Mouse (Mus musculus) MEL-GATA-1-ER (cell line): ENCODE results near the gene Lrrc25.

ENCODE experiments used
- DNase-seq: peaks from one replicate; pipeline ENCODE4 v3.0.0-alpha.2; 2012; ENCODE audit warnings: low read depth; ENCODE audit errors: extremely low read depth

The Lrrc25 gene

DNA sequence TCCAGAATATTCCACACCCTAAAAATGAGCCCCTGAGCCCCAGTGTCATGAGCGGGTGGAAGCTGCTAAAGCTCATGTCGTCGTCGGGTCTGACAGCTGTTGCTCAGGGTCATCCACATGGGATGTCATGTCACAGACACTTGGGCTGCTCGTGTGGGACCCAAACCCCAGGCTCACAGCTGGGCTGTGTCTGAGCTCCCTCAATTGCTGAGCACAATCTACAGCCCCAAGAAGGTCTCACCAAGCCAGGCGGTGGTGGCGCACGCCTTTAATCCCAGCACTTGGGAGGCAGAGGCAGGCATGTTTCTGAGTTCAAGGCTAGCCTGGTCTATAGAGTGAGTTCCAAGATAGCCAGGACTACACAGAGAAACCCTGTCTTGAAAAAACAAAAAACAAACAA, 674 bp upstream of the Lrrc25 start:
- no peak for DNase-seq

DNA sequence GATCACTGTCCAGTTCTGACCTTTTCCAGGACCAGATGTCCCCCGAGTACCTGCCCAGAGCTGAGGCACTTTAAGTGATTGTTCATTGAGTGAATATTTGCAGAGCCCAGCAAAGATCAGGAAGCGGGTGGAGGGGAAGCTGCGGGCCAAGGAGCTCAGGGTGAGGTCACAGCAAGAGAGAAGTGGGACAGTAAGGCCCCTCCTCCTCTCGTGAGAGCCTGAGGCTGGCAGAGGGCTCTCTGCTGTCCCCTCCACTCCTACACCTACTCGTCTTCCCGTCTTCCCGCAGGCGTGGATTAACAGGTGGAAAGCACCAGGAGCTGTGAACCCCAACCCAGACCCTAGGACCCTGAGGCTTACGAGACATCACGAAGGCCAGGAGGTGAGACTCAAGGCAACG, 690 bp downstream of the Lrrc25 start:
- DNase-seq = no peak

DNA sequence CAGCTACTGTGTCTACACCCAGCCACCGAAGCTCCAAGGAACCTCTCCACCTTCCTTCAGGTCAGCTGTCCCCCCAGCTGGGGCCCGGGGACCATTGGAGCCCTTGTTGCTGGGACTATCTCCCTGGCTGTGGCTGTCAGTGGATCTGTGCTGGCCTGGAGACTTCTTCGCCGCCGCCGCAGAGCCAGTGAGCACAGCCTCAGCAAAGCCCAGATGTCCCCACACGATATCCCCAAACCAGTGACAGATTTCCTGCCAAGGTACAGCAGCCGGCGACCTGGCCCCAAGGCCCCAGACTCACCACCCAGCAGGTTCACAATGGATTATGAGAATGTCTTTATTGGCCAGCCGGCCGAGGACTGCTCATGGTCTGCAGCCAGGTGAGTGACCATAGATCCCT, 2.0 kb downstream of the Lrrc25 start:
- DNase-seq = no peak

DNA sequence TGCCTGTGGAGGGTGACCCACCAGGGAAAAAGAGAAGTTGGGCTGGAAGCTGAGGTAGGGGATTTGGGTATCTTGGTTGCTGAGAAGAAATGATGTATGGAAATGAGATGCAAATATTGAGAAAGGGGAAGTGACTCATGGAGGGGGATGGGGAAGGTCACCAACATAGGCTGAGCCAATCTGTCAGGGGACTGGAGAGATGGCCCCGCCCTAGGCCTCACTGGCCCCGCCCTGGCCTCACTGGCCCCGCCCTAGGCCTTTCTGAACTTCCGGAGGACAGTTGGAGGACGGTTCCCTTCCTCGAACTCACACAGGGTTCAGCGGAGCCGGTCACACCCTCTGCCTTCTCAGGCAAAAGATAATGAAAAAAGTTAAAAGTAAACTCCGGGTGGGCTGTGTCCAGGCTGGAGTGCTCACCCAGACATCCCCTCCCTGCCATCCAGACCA, 3.0 kb downstream of the Lrrc25 start:
- peak; percentile 99 for DNase-seq

DNA sequence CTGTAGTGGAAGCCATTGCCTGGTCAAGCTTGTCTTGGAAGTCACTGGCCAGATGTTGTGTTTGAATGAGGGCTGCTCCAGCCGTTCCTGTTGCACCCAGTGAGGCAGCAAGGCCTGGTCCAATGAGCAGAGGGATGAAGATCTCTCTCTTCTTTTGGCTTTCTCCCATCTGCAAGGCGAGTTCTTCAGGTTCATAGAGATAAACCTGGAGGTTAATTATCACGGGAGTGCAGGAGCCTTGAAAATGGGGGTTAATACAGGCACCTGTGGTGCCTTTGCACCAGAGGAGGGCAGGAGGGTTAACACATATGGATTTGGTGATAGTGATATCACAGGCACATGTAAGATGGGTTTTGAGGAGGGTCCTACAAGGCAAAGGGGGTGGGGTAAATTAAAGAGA, 6.3 kb downstream of the Lrrc25 start:
- DNase-seq = no peak

DNA sequence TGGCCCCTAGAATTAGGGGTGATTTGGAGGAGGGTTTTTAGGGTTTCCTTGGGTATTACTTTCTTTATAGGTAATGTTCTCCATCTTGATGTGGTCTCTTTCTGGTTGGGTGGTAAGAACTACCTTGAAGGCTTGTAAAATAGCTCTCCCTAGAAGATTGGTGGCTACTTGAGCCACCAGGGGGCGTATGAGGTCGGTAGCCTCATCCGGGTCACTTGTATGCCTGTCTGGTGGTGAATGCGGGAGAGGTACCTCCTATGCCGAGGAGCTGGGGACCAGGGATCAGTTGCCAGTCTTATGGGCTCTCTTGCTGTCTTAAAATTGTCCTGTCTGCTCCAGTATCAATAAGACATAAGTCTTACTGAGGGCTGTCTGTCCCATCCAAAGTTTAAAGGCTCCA, 9.1 kb downstream of the Lrrc25 start:
- no peak for DNase-seq

DNA sequence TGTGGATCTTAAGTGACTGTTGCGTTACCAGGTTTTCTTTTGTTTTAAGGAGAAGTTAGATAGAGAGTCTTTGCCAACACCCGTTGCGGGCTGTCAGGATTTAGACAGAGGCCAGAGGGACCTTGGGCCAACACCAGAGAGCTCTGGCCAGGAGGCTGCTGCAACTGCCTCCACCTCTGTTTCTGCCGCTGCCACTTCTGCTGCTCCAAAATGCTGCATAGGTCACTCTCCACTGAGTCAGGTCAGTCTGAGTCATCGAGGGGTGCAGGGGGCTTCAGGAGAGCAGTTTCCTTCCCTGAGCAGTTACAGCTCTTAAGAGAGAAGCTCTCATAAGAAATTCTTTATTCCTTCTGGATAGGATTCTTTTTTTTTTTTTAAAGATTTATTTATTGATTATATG, 11.1 kb downstream of the Lrrc25 start:
- DNase-seq = no peak

DNA sequence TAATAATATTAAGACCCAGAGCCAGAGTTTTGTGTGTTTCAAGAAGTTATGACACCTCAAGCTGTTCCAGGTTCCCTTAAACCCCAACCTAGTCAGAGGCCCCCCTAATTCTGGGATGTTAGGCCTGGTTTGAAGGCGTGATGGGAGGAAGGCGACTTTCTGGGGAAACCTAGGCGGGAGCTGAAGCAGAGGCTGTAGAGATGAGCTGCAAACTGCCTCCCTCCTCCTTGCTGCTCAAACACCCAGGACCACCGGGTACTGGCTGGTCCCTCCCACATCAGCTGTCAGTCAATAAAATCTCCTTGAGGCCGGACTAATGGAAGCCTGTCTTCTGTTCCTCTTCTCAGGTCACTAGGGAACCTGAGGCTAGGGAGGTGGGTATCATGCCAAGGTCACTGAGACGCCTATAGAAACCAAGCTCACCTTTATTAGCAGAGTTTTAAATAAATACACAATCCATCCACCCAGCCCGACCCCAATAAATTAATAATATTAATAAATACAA, 13.1 kb downstream of the Lrrc25 start:
- no peak for DNase-seq

DNA sequence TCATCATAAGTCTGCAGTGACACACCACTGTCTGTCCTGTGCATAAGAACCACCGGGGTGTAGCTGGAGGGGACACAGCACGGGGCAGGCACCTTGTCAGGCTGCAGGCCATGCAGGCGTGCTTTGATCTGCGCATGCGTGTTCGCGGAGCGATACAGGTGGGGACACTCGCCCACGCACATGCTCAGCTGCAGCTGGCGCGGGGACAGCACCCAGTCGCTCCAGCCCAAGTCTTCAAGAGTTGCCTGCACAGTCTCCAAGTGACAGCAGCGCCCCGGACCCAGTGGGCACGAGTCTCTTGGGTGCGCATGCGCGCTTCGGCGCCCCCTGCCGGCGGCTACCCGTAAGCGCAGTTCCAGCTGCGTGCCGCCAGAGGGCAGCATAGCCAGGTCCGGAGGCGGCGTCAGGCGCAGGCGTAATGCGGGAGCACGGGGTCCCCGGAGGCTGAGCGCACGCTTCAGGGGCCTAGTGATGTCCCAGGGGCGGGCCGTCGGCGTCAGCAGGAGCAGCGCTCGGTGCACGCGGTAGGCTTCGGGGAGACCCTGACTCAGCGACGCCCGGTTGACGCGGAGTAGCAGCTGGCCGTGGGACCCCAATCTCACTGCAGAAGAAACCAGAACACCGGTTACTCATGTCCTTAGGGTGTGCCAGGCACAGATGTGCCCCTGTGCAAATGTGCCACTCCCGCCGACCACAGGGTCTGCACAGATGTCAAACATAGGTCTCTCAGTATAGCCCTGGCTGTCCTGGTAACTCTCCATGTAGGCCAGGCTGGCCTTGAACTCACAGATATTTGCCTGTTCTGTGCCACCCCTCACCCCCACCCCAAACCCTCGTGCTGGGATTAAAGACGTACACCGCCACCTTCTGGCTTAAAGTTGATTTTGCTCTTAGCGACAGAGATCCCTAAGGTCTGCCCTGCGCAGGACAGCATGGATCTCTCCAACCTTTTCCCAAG, 13.9 kb downstream of the Lrrc25 start:
- peak; percentile 77 for DNase-seq

DNA sequence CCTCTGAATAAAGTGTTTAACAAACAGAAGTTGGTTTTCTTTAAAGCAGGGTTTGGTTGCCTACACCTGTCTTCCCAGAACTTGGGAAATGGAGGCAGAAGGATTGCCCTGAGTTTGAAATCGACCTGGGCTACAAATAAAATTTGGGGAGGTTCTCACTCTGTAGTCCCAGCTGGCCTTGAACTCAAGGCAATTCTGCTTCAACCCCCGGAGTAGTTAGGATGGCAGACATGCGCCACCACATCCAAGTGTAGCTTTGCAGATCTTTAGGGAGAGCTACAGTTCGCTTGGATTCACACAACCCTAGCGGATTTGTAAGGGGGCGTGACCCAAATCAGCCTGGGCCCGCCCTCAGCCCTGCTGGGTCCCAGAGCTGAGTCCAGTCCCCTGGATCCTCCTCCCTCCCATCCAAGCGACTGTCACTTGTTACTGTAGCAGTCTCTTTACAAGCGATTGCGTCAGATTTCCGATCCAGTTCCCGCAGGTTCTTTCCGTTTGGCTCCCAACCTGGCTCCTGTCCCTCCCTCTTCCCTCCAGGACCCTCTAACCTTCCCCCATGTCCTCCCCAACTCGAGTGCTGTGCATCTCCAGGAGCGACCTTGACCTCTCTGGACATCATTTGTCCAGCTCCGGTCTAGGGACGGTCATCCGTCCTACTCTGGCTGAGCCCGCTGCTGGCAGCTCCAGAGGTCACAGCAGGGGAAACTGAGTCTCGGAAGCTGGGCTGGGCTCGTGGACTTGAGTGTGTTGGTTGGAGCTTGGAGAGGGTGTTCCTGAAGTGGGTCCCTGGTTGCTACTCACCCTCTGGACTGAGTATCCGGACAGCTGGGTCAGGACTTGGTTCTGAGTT, 14.8 kb downstream of the Lrrc25 start:
- DNase-seq = peak; percentile 90

DNA sequence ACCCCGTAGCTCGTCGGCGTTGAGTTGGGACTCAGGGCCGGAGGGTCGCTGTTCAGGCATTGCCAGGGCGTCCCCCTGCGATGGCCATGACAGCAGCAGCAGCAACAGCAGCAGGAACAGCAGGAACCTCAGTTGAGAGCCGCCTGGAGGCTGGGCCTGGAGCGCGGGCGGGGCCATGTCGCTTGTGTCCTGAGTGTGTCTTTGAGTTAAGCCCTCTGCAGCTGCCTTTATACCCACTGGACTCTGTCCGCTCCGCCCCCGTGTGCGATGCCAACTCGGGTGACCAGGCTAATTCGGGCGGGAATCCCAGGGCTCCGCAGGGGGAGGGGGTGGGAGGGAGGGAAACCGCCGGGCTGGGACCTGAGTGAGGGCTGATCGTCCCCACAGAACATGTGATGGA, 15.5 kb downstream of the Lrrc25 start:
- DNase-seq = no peak

DNA sequence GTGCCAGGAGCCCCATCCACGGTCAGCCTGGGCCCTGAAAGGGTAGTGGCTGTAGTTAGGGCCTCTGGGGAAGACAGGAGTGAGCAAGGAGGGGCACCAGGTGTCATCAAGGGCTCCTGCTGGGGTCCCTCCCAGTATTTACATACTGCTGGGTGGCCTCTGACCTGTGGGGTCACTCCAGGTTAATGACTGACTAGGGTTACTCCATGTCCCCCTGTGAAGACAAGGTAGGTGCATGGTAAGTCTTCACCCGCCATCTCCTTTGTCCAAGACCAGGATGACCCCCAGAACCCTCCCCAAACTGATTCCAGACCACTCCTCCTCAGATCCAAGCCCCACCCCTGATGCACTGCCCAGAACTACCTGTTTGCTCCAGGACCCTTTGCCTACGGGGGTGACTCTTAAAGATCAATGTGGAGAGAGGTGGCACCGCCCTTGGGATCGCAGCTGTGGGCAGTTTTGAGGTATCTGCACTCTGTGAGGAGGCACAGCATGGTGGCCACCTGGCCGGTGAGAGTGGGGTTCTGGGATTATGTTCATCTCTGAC, 16.5 kb downstream of the Lrrc25 start, which contains the start of gene Gdf15:
Gene Gdf15 (minus strand): TSS at position 111 of the 547 bp plus-strand sequence.
- DNase-seq = no peak

DNA sequence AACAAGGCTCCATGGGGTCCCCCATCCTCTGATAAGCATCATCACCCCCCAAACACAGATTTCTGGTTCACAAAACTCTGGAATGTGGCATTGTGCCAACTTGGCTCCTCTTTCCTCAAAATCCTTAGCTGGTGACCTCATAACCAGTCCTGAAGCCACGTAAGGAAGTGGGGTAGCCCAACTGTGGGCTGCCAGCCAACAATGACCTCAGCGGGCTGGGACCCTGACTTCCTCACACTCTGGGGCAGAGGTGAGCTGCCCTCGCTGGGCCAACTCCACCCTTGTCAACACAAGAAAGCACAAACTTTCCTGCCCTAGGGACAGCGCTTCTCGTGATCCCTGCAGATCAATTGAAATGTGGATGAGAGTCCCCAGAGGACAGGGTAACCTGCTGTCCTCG, 18.1 kb downstream of the Lrrc25 start:
- DNase-seq = no peak

DNA sequence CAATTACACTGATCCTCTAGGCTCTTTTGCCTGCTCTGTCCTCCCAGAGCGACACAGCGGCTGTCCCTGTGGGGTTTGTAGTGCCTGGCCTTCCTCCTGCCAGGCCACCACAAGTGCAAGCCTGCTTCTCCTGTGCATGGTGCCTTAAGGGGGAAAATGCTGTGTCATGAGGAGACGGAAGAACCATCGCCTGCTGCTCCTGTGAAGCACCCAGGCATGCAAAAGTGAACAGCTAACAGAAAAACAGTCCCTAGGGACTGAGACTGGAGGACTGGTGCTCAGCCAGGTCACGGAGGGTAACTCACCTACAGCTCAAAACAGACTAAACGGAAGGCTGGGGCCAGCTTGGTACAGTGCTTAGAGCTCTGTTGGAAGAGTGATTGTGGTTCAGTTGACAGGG, 19.6 kb downstream of the Lrrc25 start:
- no peak for DNase-seq

DNA sequence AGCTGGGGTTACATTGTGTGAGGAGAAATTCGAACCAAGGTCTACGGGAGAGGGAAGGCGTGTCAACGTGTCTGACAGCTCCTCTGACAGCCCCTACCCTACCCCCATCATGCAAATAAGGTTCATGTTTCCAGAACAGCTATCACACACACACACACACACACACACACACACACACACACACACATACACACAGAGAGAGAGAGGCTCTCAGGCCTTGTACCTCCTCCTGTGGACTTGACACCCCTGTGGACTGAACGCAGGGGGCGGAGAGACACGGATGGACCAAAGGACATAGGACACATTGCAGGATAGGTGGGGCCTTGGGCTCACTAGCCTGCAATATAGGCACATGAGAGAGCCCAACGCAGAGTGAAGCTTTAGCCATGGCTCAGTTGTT, 20.9 kb downstream of the Lrrc25 start:
- DNase-seq = no peak

DNA sequence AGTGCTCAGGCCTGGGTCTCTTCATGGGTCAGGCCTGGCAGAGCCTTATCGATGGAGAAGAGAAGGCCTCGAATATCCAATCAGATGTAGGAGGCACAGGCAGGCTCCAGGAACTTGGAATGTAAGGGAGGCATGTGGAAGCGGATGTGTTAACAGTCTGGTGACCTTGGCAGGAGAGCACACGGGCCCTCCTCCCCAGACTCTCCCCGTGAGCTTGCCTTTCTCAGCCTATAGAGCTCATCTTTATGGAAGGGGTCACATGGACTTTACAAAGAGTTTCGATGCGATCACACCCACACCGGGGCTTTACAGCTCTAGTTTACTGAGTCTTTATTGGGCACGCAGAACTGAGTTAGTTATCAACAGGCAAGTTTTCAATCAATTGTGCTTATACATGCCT, 22.8 kb downstream of the Lrrc25 start:
- no peak for DNase-seq

DNA sequence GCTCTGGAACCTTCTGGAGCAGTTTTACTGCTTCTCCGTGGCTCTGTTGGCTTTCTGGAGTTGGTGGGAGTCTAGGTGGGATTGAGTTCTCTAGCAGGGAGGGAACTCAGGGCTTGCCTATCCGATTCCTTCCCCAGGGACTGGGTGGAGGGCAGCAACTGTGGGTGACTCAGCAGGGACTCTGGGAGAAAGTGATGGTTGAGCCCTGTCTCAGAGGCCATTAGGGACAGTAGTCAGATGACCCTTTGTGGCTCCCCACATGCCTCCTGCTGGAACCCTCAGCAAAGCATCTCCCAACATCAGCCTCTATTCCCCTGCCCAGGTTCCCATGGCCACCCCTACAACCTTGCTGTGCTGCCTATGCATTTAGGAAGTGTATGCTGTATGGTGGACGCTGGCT, 27.1 kb downstream of the Lrrc25 start:
- DNase-seq = no peak

DNA sequence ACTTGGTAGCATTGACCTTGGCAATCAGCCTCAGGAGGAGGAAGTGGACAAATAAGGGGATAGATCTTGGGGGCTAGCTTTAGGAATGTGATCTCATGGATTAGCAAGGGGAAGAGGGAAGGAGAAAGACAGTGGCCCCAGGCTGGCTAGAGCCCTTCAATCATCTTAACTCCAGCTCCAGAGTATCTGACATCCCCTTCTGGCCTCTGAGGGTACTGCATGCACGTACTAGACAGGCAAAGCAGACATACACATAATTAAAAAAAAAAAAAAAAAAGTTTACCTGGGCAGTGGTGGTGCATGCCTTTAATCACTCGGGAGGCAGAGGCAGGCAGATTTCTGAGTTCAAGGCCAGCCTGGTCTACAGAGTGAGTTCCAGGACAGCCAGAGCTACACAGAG, 28.1 kb downstream of the Lrrc25 start:
- no peak for DNase-seq

DNA sequence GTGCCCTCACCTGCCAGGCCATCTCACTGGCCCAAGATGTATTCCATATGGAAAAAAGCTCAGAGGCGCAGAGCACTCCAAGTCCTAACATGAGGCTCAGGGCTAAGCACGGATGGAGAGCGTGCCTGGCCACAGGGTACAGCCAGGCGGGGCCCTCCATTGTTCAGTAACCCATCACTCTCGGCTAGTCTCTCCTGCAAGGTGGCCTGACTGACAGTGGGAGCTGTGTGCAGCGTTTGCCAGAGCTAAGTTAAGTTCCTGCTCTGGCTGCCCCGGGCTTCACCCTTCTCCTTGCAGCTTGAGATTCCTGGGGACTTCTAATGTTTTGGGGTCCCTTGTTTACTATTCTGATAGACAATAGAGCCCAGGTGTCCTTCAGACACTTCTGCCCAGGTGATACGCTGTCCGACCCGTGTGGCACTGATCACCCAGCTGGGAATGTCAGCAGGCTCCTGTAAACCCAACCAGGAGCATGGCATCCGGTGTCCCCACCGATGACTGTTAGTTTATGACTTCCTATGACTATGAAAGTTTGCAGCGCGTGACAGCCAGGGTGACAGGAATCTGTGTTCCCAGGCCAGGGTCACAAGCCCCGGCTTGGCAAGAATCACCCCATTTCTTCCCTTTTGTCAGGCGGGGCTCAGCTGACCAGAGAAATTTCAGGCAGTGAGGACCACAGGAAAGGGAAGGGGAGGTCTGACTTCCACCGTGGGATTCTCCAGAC, 29.7 kb downstream of the Lrrc25 start:
- DNase-seq = no peak

DNA sequence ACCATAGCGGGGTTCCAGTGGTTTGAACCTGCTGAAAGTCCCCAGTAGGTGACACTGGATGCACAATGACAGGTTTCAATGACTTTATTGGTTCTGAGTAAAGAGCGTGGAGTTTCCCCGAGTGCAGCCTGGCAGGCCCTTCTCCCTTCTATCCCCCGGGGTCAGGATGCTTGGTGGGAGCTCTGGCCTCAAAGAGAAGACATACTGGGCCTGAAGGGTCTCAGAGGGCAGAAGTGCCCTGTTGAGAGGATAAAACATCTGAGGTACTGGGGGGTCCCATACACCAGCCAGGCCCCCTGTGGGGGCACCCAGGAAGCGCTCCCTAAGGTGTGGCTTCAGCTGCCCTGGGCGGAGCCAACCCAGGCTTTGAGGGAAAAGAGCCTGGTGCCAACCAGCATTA, 30.4 kb downstream of the Lrrc25 start:
- no peak for DNase-seq

DNA sequence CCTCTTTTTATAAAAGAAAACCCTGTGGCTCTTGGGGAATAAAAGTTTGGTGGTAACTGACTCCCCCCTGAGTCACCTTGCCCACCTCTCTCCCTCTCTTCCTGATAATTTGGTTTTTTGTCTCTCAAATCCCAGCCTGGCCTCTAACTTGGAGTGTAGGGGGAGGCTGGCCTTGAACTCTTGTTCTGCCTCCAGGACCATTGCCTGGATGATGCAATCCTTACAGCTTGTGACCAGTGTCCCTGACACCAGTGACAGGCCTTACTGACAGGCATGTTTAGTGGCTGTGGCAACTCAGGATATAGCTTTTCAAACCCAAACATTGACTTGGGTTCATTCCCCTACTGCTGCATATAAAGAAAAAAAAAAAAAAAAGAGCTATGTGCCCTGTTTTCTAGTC, 30.8 kb downstream of the Lrrc25 start:
- no peak for DNase-seq
